Mouse (Mus musculus): Measurements from ENCODE around the gene Tent5b.
"Not testable (repeated sequence)": the region's sequence is repeated elsewhere in the genome, so short reads cannot be mapped to it uniquely, and the experiment has no call there.

Tent5b gene

GRCm38 (mm10) chr4:133501514-133501913, 21.6 kb downstream of the Tent5b start:
- no peak for DNase-seq (ENCODE audit: low spot score)

GRCm38 (mm10) chr4:133504300-133504699, 24.4 kb downstream of the Tent5b start:
- no peak for DNase-seq (ENCODE audit: low spot score)

- no peak for DNase-seq (ENCODE audit: low spot score)
These were observed 25.0 kb downstream of the Tent5b start for GRCm38 (mm10) chr4:133504755-133505485.

GRCm38 (mm10) chr4:133506573-133506972, 26.6 kb downstream of the Tent5b start:
- no peak for DNase-seq (ENCODE audit: low spot score)

- no peak for DNase-seq (ENCODE audit: low spot score)
These were observed 29.1 kb downstream of the Tent5b start for GRCm38 (mm10) chr4:133508990-133509389.

GRCm38 (mm10) chr4:133511050-133511449, 31.1 kb downstream of the Tent5b start:
- no peak for DNase-seq (ENCODE audit: low spot score)

- not testable (repeated sequence) for DNase-seq (ENCODE audit: low spot score)
These were observed 32.6 kb downstream of the Tent5b start for GRCm38 (mm10) chr4:133512511-133512910.

- peak; percentile 77 for DNase-seq (ENCODE audit: low spot score)
These were observed 33.0 kb downstream of the Tent5b start for GRCm38 (mm10) chr4:133512972-133513371.

- peak; percentile 72 for DNase-seq (ENCODE audit: low spot score)
These were observed 38.9 kb downstream of the Tent5b start, which contains the start of gene Kdf1 for GRCm38 (mm10) chr4:133518601-133519368. Kdf1 (plus strand) TSS chr4:133518963.

GRCm38 (mm10) chr4:133519369-133519665, 39.4 kb downstream of the Tent5b start:
- DNase-seq (ENCODE audit: low spot score), result no peak

GRCm38 (mm10) chr4:133521502-133521901, 41.6 kb downstream of the Tent5b start:
- no peak for DNase-seq (ENCODE audit: low spot score)

- no peak for DNase-seq (ENCODE audit: low spot score)
These were observed 47.9 kb downstream of the Tent5b start for GRCm38 (mm10) chr4:133527788-133528187.

- no peak for DNase-seq (ENCODE audit: low spot score)
These were observed 52.8 kb downstream of the Tent5b start for GRCm38 (mm10) chr4:133532777-133533176.

- no peak for DNase-seq (ENCODE audit: low spot score)
These were observed 56.1 kb downstream of the Tent5b start for GRCm38 (mm10) chr4:133536081-133536480.

GRCm38 (mm10) chr4:133536652-133537051, 56.7 kb downstream of the Tent5b start:
- no peak for DNase-seq (ENCODE audit: low spot score)
